Mouse (Mus musculus) forebrain, embryonic 16.5 days (tissue): Measurements from ENCODE around the gene Rab3il1. TPM values are rescaled to one million over a fixed set of nuclear protein-coding genes. Genes with fewer than 3 reads are reported as not detected.

Experiments
- ATAC-seq: fragments of 200-750 bp; cut with Nextera tagmentation; 2 replicates; pipeline ENCODE4 v1.8.0; 2017; ENCODE audit warnings: mild to moderate bottlenecking, moderate library complexity
- H3K27ac ChIP-seq: fragments of 300-500 bp; sonication (generic); 2 replicates; pipeline ENCODE4 v1.5.1; 2014; ENCODE audit warnings: low read length, control low read depth
- H3K27me3 ChIP-seq: fragments of 300-500 bp; sonication (generic); replicated peaks from 2 replicates; pipeline ENCODE4 v1.6.1; 2014; ENCODE audit warnings: low read length; ENCODE audit not compliant: control insufficient read depth, insufficient read depth
- H3K36me3 ChIP-seq: fragments of 300-500 bp; sonication (generic); 2 replicates; pipeline ENCODE4 v1.6.1; 2014; ENCODE audit not compliant: control insufficient read depth, insufficient read depth
- H3K4me1 ChIP-seq: fragments of 300-500 bp; sonication (generic); replicated peaks from 2 replicates; pipeline ENCODE4 v1.6.1; 2014; ENCODE audit warnings: low read length; ENCODE audit not compliant: control insufficient read depth, insufficient read depth
- H3K4me2 ChIP-seq: fragments of 300-500 bp; sonication (generic); 2 replicates; pipeline ENCODE4 v1.6.1; 2014; ENCODE audit warnings: mild to moderate bottlenecking, low read length, control low read depth
- H3K4me3 ChIP-seq: fragments of 300-500 bp; sonication (generic); replicated peaks from 2 replicates; pipeline ENCODE4 v1.5.1; 2014; ENCODE audit warnings: mild to moderate bottlenecking, low read length, control low read depth
- H3K9ac ChIP-seq: fragments of 300-500 bp; sonication (generic); replicated peaks from 2 replicates; pipeline ENCODE4 v1.6.1; 2014; ENCODE audit warnings: low read depth, low read length, control low read depth
- H3K9me3 ChIP-seq: fragments of 300-500 bp; sonication (generic); 2 replicates; pipeline ENCODE4 v1.6.1; 2016; ENCODE audit warnings: low read length; ENCODE audit not compliant: control insufficient read depth
- WGBS: fragments of 180-500 bp; shearing (Covaris S2); extraction: QIAGEN DNeasy Blood & Tissue Kit; methylation state at CpG from one replicate; pipeline ENCODE4 v1.1.7; 2014; 5-methylcytosine and 5-hydroxymethylcytosine counted together
- polyA plus RNA-seq: library from polyadenylated mRNA; unstranded; fragments of >200 nt; fragmentation: Nextera tagmentation; extraction: Ambion mirVana; gene quantifications from 2 replicates; pipeline ENCODE4 v1.2.1, GENCODE M21; 2015

The Rab3il1 gene
- polyA plus RNA-seq, 1 experiment from 2014 or later: 18.4 TPM

DNA sequence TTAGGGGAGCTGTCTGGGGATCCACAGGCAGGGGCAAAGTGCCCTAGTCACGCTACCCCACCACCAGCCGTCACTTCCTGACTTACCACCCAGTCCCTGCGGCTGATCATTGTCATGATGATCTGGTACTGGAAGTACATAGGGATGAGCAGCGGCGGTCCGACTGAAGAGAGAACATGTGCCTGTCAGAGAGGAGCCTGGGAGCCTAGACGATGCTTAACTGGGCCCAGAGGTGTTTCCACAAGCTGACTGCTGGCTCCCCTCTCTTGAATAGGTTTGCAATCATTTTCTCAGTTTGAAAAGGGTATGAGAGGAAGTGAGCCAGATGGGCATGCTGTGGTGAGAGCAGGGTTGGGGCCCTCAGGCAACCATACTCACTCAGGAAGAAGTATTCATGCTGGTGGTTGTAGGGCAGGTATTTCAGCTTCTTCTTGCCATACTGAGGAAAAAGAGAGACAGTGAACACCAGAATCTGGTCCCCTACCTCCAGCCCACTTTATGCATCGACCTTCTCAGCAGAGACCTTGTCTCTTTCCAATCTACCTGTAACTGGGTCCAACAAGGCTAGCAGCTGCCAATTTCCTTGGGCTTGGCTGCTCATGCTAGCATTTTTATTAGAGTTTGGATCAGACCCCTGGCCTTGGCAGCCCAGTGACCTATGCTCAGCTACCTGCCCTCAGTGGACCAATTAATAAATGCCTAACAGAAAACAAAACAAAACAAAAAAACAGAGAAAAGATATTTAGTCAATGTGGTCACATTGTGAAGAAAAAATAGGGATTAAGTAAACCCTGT, 68.9 kb downstream of the Rab3il1 start:
- Histone ChIP-seq H3K4me3 (no peak overlapping the region), H3K27me3 (no peaks in the 10 kb centered on the region), H3K36me3 (peaks cover 62% of the 10 kb centered on the region), H3K9ac (no peak overlapping the region), H3K9me3 (no peaks in the 10 kb centered on the region), H3K4me2 (no peak overlapping the region), H3K27ac (peak overlapping the region; percentile 16; the same call in 1 of the 2 replicates), H3K4me1 (peaks cover 13% of the 10 kb centered on the region)
- WGBS: 87% methylated on average over 8 of the region's 8 CpGs
- no peak for ATAC-seq

DNA sequence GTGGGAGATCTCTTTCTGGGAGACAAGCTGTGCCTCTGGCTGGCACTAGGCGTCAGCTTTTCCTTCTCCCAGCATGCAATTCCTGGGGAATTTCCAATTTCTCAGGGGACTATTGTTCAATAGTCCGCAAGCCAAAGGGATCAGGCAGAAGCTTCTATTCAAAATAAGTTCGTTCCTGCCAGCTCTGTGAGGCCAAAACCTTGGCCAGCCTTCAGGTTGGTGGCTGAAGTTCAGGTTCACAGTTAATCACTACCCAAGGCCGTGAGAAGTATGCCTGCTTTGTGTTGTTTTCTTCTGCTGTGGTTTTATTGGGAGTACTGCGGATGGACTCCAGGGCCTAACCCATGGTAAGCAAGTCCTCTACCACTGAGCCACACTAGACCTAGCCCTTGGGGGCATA, 69.7 kb downstream of the Rab3il1 start:
- no peak overlapping the region for H3K9ac ChIP-seq

DNA sequence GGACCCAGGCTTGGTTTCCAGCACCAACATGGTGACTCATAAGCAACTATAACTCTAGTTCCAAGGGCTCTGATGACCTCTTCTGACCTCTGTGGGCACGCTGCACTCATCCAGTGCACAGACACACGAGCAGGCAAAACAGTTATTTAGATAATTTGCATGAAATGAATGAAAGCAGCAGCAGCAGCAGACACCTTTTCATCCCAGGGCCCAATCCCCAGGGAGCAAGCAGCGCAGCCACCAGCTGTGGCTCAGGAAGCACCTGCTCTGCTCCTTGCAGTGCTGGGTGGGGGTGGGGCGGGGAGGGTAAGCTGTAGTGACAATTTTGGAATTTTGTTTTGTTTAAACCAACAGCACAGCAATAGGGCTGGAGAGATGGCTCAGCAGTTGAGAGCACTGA, 70.4 kb downstream of the Rab3il1 start:
- 53% methylated on average over 4 of the region's 4 CpGs for WGBS
- H3K27ac ChIP-seq: peak overlapping the region; percentile 60

More for the DNA sequence above, 69.7 kb downstream of the Rab3il1 start:
- WGBS: 34% methylated on average over 5 of the region's 5 CpGs
- Histone ChIP-seq H3K4me1 (peaks cover 13% of the 10 kb centered on the region), H3K36me3 (peaks cover 62% of the 10 kb centered on the region), H3K4me2 (no peak overlapping the region), H3K27ac (peak overlapping the region; percentile 60), H3K9me3 (no peaks in the 10 kb centered on the region), H3K4me3 (no peak overlapping the region), H3K27me3 (no peaks in the 10 kb centered on the region)
- ATAC-seq: peak; percentile 45

DNA sequence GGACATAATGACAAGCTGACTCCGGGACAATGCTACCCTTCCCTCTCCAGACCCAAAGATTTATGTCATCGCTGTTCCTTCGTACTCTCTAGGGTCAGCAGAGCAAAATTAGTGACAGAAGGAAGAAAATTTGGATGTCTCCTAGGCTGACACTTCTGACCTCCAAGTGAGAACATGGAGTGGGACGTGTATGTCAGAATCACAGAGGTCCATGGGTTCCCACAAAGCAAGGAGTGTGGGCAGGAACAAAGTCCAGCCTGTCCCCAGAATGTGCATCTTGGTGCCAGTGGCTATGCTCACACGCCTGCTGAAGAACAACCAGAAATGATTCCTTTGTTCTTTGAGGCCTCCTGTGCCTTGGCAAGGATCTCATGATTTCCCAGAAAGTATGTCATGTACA, 71.7 kb downstream of the Rab3il1 start:
- H3K36me3 ChIP-seq: peaks cover 74% of the 10 kb centered on the region
- H3K27me3 ChIP-seq: no peaks in the 10 kb centered on the region
- H3K4me1 ChIP-seq: peaks cover 13% of the 10 kb centered on the region
- no peaks in the 10 kb centered on the region for H3K9me3 ChIP-seq
- no peak overlapping the region for H3K4me3 ChIP-seq
- no peak for ATAC-seq
- no peak overlapping the region for H3K27ac ChIP-seq
- WGBS: 93% methylated on average over 5 of the region's 5 CpGs
- H3K4me2 ChIP-seq: no peak overlapping the region
- no peak overlapping the region for H3K9ac ChIP-seq

More for the DNA sequence above, 70.4 kb downstream of the Rab3il1 start:
- Histone ChIP-seq H3K27me3 (no peaks in the 10 kb centered on the region), H3K9ac (no peak overlapping the region), H3K4me1 (peaks cover 13% of the 10 kb centered on the region), H3K9me3 (no peaks in the 10 kb centered on the region), H3K4me3 (no peak overlapping the region), H3K36me3 (peaks cover 64% of the 10 kb centered on the region), H3K4me2 (no peak overlapping the region)
- ATAC-seq: no peak

DNA sequence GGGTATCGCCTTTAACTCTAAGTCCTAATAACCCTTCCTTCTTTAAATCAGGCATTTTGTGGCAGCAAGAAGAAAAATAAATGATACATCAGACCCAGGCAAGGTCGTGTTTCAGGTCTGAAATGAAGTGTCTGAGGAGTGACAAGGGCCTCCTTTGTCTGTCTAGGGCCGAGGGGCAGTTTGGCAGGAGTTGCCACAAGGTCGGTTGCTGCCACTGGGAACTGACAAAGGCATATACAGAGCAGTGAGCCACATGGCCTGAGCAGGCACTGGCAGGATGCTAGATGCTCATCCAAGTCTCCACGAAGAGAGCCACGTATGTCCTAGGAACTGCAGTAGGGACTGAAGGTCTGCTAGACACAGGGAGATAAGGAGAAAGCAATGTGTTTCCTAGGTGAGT, 76.9 kb downstream of the Rab3il1 start:
- Histone ChIP-seq H3K9me3 (no peaks in the 10 kb centered on the region), H3K4me3 (no peak overlapping the region), H3K4me1 (no peaks in the 10 kb centered on the region), H3K36me3 (peaks cover 74% of the 10 kb centered on the region), H3K9ac (no peak overlapping the region), H3K27ac (no peak overlapping the region), H3K27me3 (no peaks in the 10 kb centered on the region), H3K4me2 (no peak overlapping the region)
- 72% methylated on average over 6 of the region's 6 CpGs for WGBS
- no peak for ATAC-seq

DNA sequence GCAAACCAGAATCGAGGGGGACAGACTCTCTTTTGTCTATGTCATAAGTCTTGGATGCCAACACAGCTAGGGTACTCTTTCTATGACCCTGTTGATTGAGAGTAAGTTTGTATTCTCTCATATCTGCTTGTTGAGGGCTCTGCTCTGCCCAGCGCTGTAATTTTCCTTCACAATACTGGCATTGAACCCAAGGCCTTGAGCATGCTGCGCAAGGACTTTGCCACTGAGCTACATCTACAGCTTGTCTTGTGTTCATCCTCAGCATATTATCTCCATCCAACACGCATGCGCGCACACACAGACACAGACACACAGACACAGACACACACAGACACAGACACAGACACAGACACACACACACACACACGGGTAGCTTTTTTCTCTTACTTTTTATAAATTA, 78.9 kb downstream of the Rab3il1 start:
- H3K27me3 ChIP-seq: no peaks in the 10 kb centered on the region
- peaks cover 55% of the 10 kb centered on the region for H3K36me3 ChIP-seq
- H3K9me3 ChIP-seq: no peaks in the 10 kb centered on the region
- H3K4me2 ChIP-seq: no peak overlapping the region
- WGBS: 97% methylated on average over 7 of the region's 7 CpGs
- no peak overlapping the region for H3K4me3 ChIP-seq
- H3K9ac ChIP-seq: no peak overlapping the region
- ATAC-seq: no peak
- no peak overlapping the region for H3K27ac ChIP-seq
- H3K4me1 ChIP-seq: no peaks in the 10 kb centered on the region

DNA sequence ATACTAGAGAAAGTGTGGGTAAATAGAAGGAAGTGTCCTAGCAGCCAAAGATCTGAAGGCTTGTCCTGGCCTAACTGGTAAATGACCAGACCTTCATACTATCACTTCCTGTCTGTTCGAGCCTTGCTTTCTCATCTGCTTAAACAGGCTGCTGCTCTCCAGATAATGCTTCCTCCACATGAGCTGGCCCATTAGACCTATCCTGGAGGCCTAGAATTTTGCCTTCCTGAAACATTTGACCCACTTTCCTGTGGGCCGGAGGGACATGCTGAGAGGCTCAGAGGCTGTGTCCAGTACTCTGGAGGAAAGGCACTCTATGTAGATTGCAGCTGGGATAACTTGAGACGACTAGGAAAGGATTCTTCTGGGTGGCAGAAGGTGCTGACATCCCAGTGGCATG, 80.6 kb downstream of the Rab3il1 start:
- Histone ChIP-seq H3K36me3 (peaks cover 45% of the 10 kb centered on the region), H3K27me3 (no peaks in the 10 kb centered on the region), H3K9me3 (no peaks in the 10 kb centered on the region), H3K27ac (no peak overlapping the region), H3K4me1 (no peaks in the 10 kb centered on the region), H3K4me2 (no peak overlapping the region), H3K4me3 (no peak overlapping the region), H3K9ac (no peak overlapping the region)
- ATAC-seq: no peak
- 91% methylated on average over 3 of the region's 3 CpGs for WGBS

DNA sequence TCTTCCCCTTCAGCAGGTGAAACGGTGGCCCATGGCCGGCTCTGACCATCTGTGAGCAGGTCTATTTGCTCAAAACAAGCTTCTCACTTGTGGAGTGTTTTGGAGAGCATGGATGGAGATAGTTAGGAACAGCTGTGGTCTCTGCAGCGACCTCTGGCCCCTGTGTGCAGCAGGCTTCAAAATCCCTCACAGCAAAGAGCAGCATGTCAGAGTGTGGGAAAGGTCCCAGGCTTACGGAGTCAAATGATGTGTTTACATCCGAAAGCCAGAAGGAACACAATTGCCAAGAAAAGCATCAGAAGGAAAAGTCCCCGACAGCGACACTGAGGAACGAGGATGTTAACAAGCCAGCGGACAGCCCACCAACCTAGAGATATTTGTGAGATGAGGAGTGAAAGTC, 84.0 kb downstream of the Rab3il1 start:
- WGBS: 88% methylated on average over 9 of the region's 9 CpGs
- ATAC-seq: no peak
- Histone ChIP-seq H3K9ac (no peak overlapping the region), H3K27ac (no peak overlapping the region), H3K9me3 (no peaks in the 10 kb centered on the region), H3K4me3 (no peak overlapping the region), H3K27me3 (no peaks in the 10 kb centered on the region), H3K4me1 (no peaks in the 10 kb centered on the region), H3K4me2 (no peak overlapping the region), H3K36me3 (peaks cover 40% of the 10 kb centered on the region)

DNA sequence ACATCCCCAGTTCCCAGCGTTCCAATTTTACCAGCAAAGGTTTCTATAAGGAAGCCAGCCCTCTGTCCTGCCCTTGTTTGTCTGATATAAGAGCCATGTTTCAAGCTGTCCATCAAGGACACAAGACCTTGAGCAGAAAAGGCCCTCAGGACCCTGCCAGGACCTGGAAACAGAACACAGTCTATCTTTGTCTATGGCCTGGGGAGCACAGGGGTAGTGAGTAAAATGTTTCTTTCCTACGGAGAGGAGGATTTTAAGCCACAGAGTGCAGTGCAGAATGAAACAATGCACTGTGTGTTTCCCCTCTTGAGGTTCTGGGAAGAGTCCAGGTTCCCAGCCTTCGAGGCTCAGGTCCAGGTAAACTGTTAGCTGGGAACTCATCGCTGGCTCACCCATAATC, 85.5 kb downstream of the Rab3il1 start:
- Histone ChIP-seq H3K4me1 (no peaks in the 10 kb centered on the region), H3K4me2 (no peak overlapping the region), H3K9ac (no peak overlapping the region), H3K36me3 (peaks cover 41% of the 10 kb centered on the region), H3K4me3 (no peak overlapping the region), H3K9me3 (no peaks in the 10 kb centered on the region), H3K27me3 (no peaks in the 10 kb centered on the region), H3K27ac (no peak overlapping the region)
- WGBS: 83% methylated on average over 4 of the region's 4 CpGs
- ATAC-seq: no peak
